Mouse (Mus musculus): ENCODE measurements around the gene Pde7b.

DNA sequence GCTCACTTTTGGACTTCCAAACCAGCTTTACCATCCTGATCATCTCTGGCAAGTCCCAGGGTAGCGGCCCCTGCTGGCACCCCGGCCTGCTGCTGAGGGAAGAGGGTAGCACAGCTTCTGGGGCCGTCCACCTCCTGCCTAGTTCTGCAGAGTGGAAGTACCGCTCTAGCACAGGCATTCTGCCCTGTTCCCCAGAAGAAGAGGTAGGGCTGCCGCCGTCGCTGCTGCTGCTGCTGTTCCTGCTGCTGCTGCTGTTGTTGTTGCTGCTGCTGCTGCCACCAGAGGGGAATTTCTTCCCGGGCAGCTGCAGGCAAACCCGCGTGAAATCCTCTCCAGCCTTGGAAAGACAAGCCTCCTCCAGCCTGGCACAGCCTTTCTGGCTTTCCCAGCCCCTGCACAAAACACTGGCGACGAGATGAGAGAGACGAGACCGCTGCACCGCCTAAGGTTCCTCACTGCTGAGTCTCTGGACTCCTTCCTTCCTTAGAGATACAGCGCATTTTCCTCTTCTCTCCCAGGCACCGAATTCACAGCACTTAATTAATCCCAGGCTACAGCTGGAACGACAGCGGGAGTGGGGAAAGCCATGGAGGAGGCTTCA, 176.8 kb downstream of the Pde7b start:
- TF ChIP-seq CTCF (IDR thresholded peaks at IDR 0.05) (peak; percentile 65), EP300 (IDR thresholded peaks at IDR 0.05) (no peak)
